Mouse (Mus musculus) MEL (cell line): ENCODE measurements at regions not wholly inside any gene's neighbourhood (a gene's known extent, or its start where the extent isn't known, plus 50 kb on each side); places are given as distances from the start of the nearest gene placed in this dataset.

ENCODE experiments used
- DNase-seq: peaks from one replicate; pipeline ENCODE4 v3.0.0; 2011; ENCODE audit warnings: low read depth, low spot score
- H3K27ac ChIP-seq: 2 replicates; pipeline ENCODE4 v1.5.1; 2012; ENCODE audit warnings: low read depth, mild to moderate bottlenecking, control low read depth, low read length, moderate library complexity; ENCODE audit not compliant: control insufficient read depth
- H3K27me3 ChIP-seq, 2 experiments: fragments of 150-350 bp in 1 of 2; sonication (generic) in 1 of 2; 2 replicates each; pipeline ENCODE4 v1.6.1; 2012; ENCODE audit warnings: low read length in 2 of 2, mild to moderate bottlenecking in 2 of 2, improper control_type of control experiment in 1 of 2, moderate library complexity in 1 of 2; ENCODE audit not compliant: insufficient read depth in 2 of 2, control insufficient read depth in 1 of 2
- H3K36me3 ChIP-seq, 2 experiments: 2 replicates each; pipeline ENCODE4 v1.6.1; 2012 to 2014; ENCODE audit warnings: low read length in 2 of 2, improper control_type of control experiment in 1 of 2, inconsistent platforms in 1 of 2, mild to moderate bottlenecking in 1 of 2; ENCODE audit not compliant: insufficient read depth in 2 of 2, control insufficient read depth in 1 of 2
- H3K4me1 ChIP-seq, 2 experiments: fragments of 150-350 bp in 1 of 2; sonication (generic) in 1 of 2; 2 replicates each; pipeline ENCODE4 v1.6.1; 2012; ENCODE audit warnings: low read length in 2 of 2, improper control_type of control experiment in 1 of 2, mild to moderate bottlenecking in 1 of 2; ENCODE audit not compliant: insufficient read depth in 2 of 2, control insufficient read depth in 1 of 2
- H3K4me3 ChIP-seq, 2 experiments: fragments of 150-350 bp in 1 of 2; sonication (generic) in 1 of 2; 2 replicates each; pipeline ENCODE4 v1.5.1; 2012; ENCODE audit warnings: low read depth in 2 of 2, low read length in 2 of 2, mild to moderate bottlenecking in 2 of 2, moderate library complexity in 2 of 2, control low read depth in 1 of 2, improper control_type of control experiment in 1 of 2; ENCODE audit not compliant: control insufficient read depth in 1 of 2, insufficient read depth in 1 of 2
- H3K79me2 ChIP-seq: 2 replicates; pipeline ENCODE4 v1.6.1; 2012; ENCODE audit warnings: mild to moderate bottlenecking, low read length, moderate library complexity; ENCODE audit not compliant: control insufficient read depth, poor library complexity, insufficient read depth
- H3K9ac ChIP-seq: 2 replicates; pipeline ENCODE4 v1.6.1; 2012; ENCODE audit warnings: low read depth, mild to moderate bottlenecking, control low read depth, low read length, moderate library complexity; ENCODE audit not compliant: control insufficient read depth, poor library complexity, severe bottlenecking
- H3K9me3 ChIP-seq: fragments of 150-350 bp; sonication (generic); replicated peaks from 2 replicates; pipeline ENCODE4 v1.6.1; 2012; ENCODE audit warnings: mild to moderate bottlenecking, low read length, improper control_type of control experiment, moderate library complexity; ENCODE audit not compliant: insufficient read depth
- CHD1 ChIP-seq: IDR thresholded peaks from 2 replicates; pipeline ENCODE4 v1.6.1; 2012; ENCODE audit warnings: low read depth, mild to moderate bottlenecking, inconsistent platforms, low read length, improper control_type of control experiment
- CTCF ChIP-seq, 3 experiments: IDR thresholded peaks in 2 of 3; conservative IDR thresholded peaks in 1 of 3; 2 replicates each; pipeline ENCODE4 v1.5.1; 2011 to 2012; ENCODE audit warnings: low read length in 3 of 3, low read depth in 2 of 3, mild to moderate bottlenecking in 2 of 3, improper control_type of control experiment in 1 of 3, inconsistent platforms in 1 of 3, mixed read lengths in 1 of 3, moderate library complexity in 1 of 3; ENCODE audit not compliant: control insufficient read depth in 1 of 3, insufficient read depth in 1 of 3, poor library complexity in 1 of 3, severe bottlenecking in 1 of 3
- E2F4 ChIP-seq: IDR thresholded peaks from 2 replicates; pipeline ENCODE4 v1.6.1; 2011; ENCODE audit warnings: low read depth, low read length, improper control_type of control experiment, borderline replicate concordance
- ELF1 ChIP-seq: IDR thresholded peaks from 2 replicates; pipeline ENCODE4 v1.6.1; 2014; ENCODE audit warnings: low read depth, mild to moderate bottlenecking, inconsistent platforms, low read length, improper control_type of control experiment, moderate library complexity
- EP300 ChIP-seq, 2 experiments: IDR thresholded peaks; 2 replicates each; pipeline ENCODE4 v1.6.1; 2011; ENCODE audit warnings: improper control_type of control experiment in 2 of 2, low read length in 2 of 2, low read depth in 1 of 2, mild to moderate bottlenecking in 1 of 2
- ETS1 ChIP-seq: IDR thresholded peaks from 2 replicates; pipeline ENCODE4 v1.6.1; 2012; ENCODE audit warnings: low read depth, mild to moderate bottlenecking, inconsistent platforms, low read length, improper control_type of control experiment, moderate library complexity
- GABPA ChIP-seq: IDR thresholded peaks from 2 replicates; pipeline ENCODE4 v1.6.1; 2012; ENCODE audit warnings: low read depth, mild to moderate bottlenecking, inconsistent platforms, low read length, improper control_type of control experiment, moderate library complexity
- JUND ChIP-seq: IDR thresholded peaks from 2 replicates; pipeline ENCODE4 v1.6.1; 2011; ENCODE audit warnings: low read depth, mild to moderate bottlenecking, improper control_type of control experiment, low read length
- MAFK ChIP-seq: IDR thresholded peaks from 2 replicates; pipeline ENCODE4 v1.6.1; 2011; ENCODE audit warnings: low read depth, mild to moderate bottlenecking, low read length, improper control_type of control experiment, borderline replicate concordance
- MAX ChIP-seq: IDR thresholded peaks from 2 replicates; pipeline ENCODE4 v1.6.1; 2011; ENCODE audit warnings: low read length, improper control_type of control experiment
- MEF2A ChIP-seq: IDR thresholded peaks from 2 replicates; pipeline ENCODE4 v1.6.1; 2014; ENCODE audit warnings: low read depth, mild to moderate bottlenecking, inconsistent platforms, low read length, improper control_type of control experiment; ENCODE audit not compliant: poor library complexity, insufficient replicate concordance, severe bottlenecking; ENCODE audit errors: extremely low read depth
- MYC ChIP-seq: IDR thresholded peaks from 2 replicates; pipeline ENCODE4 v1.6.1; 2011; ENCODE audit warnings: low read depth, mild to moderate bottlenecking, low read length, improper control_type of control experiment, moderate library complexity
- NELFE ChIP-seq: IDR thresholded peaks from 2 replicates; pipeline ENCODE4 v1.6.1; 2011; ENCODE audit warnings: low read depth, low read length, improper control_type of control experiment
- POLR2AphosphoS2 ChIP-seq: IDR thresholded peaks from 2 replicates; pipeline ENCODE4 v1.6.1; 2011; ENCODE audit warnings: low read length, improper control_type of control experiment
- POLR2AphosphoS5 ChIP-seq: IDR thresholded peaks from 2 replicates; pipeline ENCODE4 v1.6.1; 2012; ENCODE audit warnings: low read depth, borderline replicate concordance, mild to moderate bottlenecking, inconsistent platforms, low read length, moderate library complexity, mixed read lengths
- RAD21 ChIP-seq: IDR thresholded peaks from 2 replicates; pipeline ENCODE4 v1.6.1; 2011; ENCODE audit warnings: mild to moderate bottlenecking, low read depth, low read length, improper control_type of control experiment
- RCOR1 ChIP-seq: IDR thresholded peaks from 2 replicates; pipeline ENCODE4 v1.6.1; 2012; ENCODE audit warnings: low read depth, mild to moderate bottlenecking, inconsistent platforms, low read length, improper control_type of control experiment
- SIN3A ChIP-seq: IDR thresholded peaks from 2 replicates; pipeline ENCODE4 v1.6.1; 2012; ENCODE audit warnings: low read length, improper control_type of control experiment, inconsistent platforms
- SMC3 ChIP-seq: IDR thresholded peaks from 2 replicates; pipeline ENCODE4 v1.6.1; 2011; ENCODE audit warnings: low read depth, low read length, improper control_type of control experiment
- UBTF ChIP-seq: IDR thresholded peaks from 2 replicates; pipeline ENCODE4 v1.6.1; 2012; ENCODE audit warnings: low read depth, mild to moderate bottlenecking, inconsistent platforms, low read length, improper control_type of control experiment, moderate library complexity, borderline replicate concordance; ENCODE audit not compliant: insufficient read depth
- USF1 ChIP-seq: IDR thresholded peaks from 2 replicates; pipeline ENCODE4 v1.6.1; 2014; ENCODE audit warnings: low read depth, mild to moderate bottlenecking, inconsistent platforms, low read length, improper control_type of control experiment, moderate library complexity
- USF2 ChIP-seq, 2 experiments: IDR thresholded peaks; 2 replicates each; pipeline ENCODE4 v1.6.1; 2011 to 2012; ENCODE audit warnings: improper control_type of control experiment in 2 of 2, low read length in 2 of 2, borderline replicate concordance in 1 of 2, inconsistent platforms in 1 of 2, low read depth in 1 of 2, mild to moderate bottlenecking in 1 of 2; ENCODE audit not compliant: insufficient read depth in 1 of 2
- ZC3H11A ChIP-seq: IDR thresholded peaks from 2 replicates; pipeline ENCODE4 v1.6.1; 2012; ENCODE audit warnings: low read depth, mild to moderate bottlenecking, inconsistent platforms, low read length, improper control_type of control experiment
- ZKSCAN1 ChIP-seq: IDR thresholded peaks from 2 replicates; pipeline ENCODE4 v1.6.1; 2012; ENCODE audit warnings: low read depth, mild to moderate bottlenecking, inconsistent platforms, low read length, improper control_type of control experiment, moderate library complexity
- ZNF384 ChIP-seq: IDR thresholded peaks from 2 replicates; pipeline ENCODE4 v1.6.1; 2012; ENCODE audit warnings: low read depth, mild to moderate bottlenecking, inconsistent platforms, low read length, improper control_type of control experiment

GRCm38 (mm10) chr9:61008446-61008845 lies 214.1 kb downstream of the Uaca start:
- no peaks in the 10 kb centered on the region for H3K36me3 ChIP-seq
- no peak overlapping the region for H3K27ac ChIP-seq
- H3K4me3 ChIP-seq: no peak overlapping the region
- no peaks in the 10 kb centered on the region for H3K9me3 ChIP-seq
- no peak for TF ChIP-seq USF1
- no peak for TF ChIP-seq ZKSCAN1
- TF ChIP-seq E2F4: no peak
- no peak for TF ChIP-seq CHD1
- TF ChIP-seq GABPA: no peak
- TF ChIP-seq MYC: no peak
- TF ChIP-seq SIN3A: no peak
- TF ChIP-seq POLR2AphosphoS5: no peak
- no peak for TF ChIP-seq UBTF
- TF ChIP-seq ZNF384: no peak
- no peak for TF ChIP-seq JUND
- no peak for TF ChIP-seq ZC3H11A
- TF ChIP-seq RCOR1: no peak
- TF ChIP-seq ELF1: no peak
- TF ChIP-seq USF2 (IDR thresholded peaks at IDR 0.05; ENCODE audit: borderline replicate concordance in 1 of 2, insufficient read depth in 1 of 2, low read depth in 1 of 2, low read length in 2 of 2): no peak
- no peak for TF ChIP-seq EP300 (IDR thresholded peaks at IDR 0.05; ENCODE audit: low read depth in 1 of 2, low read length in 2 of 2)
- TF ChIP-seq, all 39 proteins: peak for 0
- no peak overlapping the region for H3K9ac ChIP-seq
- H3K79me2 ChIP-seq: no peaks in the 10 kb centered on the region
- H3K4me1 ChIP-seq: no peaks in the 10 kb centered on the region; a peak in 1 of 4 replicates
- H3K27me3 ChIP-seq: no peaks in the 10 kb centered on the region; a peak in 1 of 4 replicates
- DNase-seq: no peak

- peak; percentile 34 for DNase-seq
- Histone ChIP-seq H3K9ac (no peak overlapping the region), H3K79me2 (no peaks in the 10 kb centered on the region), H3K27ac (no peak overlapping the region)
- TF ChIP-seq ZC3H11A (peak; percentile 20; the same call in 1 of the 2 replicates), ETS1 (no peak), SIN3A (no peak), RAD21 (peak; percentile 33), MEF2A (no peak), SMC3 (peak; percentile 46), POLR2AphosphoS2 (no peak), RCOR1 (no peak), E2F4 (no peak), MAX (no peak), NELFE (no peak), MYC (no peak), CTCF (IDR thresholded peaks at IDR 0.05 in 2 of 3, conservative IDR thresholded peaks at IDR 0.05 in 1 of 3; ENCODE audit: control insufficient read depth in 1 of 3, insufficient read depth in 1 of 3, low read depth in 2 of 3, low read length in 3 of 3, poor library complexity in 1 of 3, severe bottlenecking in 1 of 3) (peak; percentile 41 to 52 (median 52)), USF2 (IDR thresholded peaks at IDR 0.05; ENCODE audit: borderline replicate concordance in 1 of 2, insufficient read depth in 1 of 2, low read depth in 1 of 2, low read length in 2 of 2) (no peak), MAFK (no peak)
- TF ChIP-seq, all 39 proteins: peak for 4
- no peaks in the 10 kb centered on the region for H3K9me3 ChIP-seq
- H3K36me3 ChIP-seq: no peaks in the 10 kb centered on the region
- H3K27me3 ChIP-seq: no peaks in the 10 kb centered on the region; a peak in 1 of 4 replicates
- no peak overlapping the region for H3K4me3 ChIP-seq
- no peaks in the 10 kb centered on the region; a peak in 1 of 4 replicates for H3K4me1 ChIP-seq
Measured at GRCm38 (mm10) chr9:61011066-61011465, 216.7 kb downstream of the Uaca start.
